In genomic region chr11:68965845-68966244, GRCm38 (mm10) we compare ENCODE assay signal across 10 mouse cellular contexts. TPM values are rescaled to one million over a fixed set of nuclear protein-coding genes. Genes with fewer than 3 reads are reported as not detected.
DNase-seq lines count a peak whose midpoint lies in the region; ATAC-seq and TF ChIP-seq lines count a peak whose summit lies in the region.
"Had no signal": no experiment of that assay in that cellular context is flagged by ENCODE, and none has a peak within 500 bp of the region (broad histone marks: within the 10 kb centered on the region; RNA-seq: fewer than 3 reads in every experiment).

No protein-coding gene starts in this region.

- WGBS in forebrain, embryonic 11.5 days = 31% methylated on average over 3 of the region's 3 CpGs
- WGBS in forebrain, embryonic 16.5 days = 24% methylated on average over 3 of the region's 3 CpGs
- 39% methylated on average over 3 of the region's 3 CpGs for WGBS in liver, adult 2 months
- WGBS in liver, embryonic 12.5 days (ENCODE audit: insufficient replicate concordance) = 24% methylated on average over 3 of the region's 3 CpGs
- 35% methylated on average over 3 of the region's 3 CpGs for WGBS in midbrain, postnatal 0 days

- no peak overlapping the region for H3K9ac ChIP-seq in forebrain, embryonic 11.5 days (ENCODE audit: low read length)
- H3K9ac ChIP-seq in forebrain, embryonic 16.5 days (replicated peaks; ENCODE audit: low read depth, low read length) = no peak overlapping the region
- H3K9ac ChIP-seq in liver, adult 2 months (ENCODE audit: low read depth, low read length) = no peak overlapping the region
- H3K9ac ChIP-seq in liver, embryonic 12.5 days = no peak overlapping the region
- no peak overlapping the region for H3K9ac ChIP-seq in midbrain, postnatal 0 days (replicated peaks; ENCODE audit: low read length, poor library complexity, severe bottlenecking)

- H3K36me3 ChIP-seq in forebrain, embryonic 11.5 days (ENCODE audit: control insufficient read depth, insufficient read depth, low read length) = no peaks in the 10 kb centered on the region
- H3K36me3 ChIP-seq in forebrain, embryonic 16.5 days (ENCODE audit: control insufficient read depth, insufficient read depth) = no peaks in the 10 kb centered on the region
- no peaks in the 10 kb centered on the region for H3K36me3 ChIP-seq in liver, adult 2 months (ENCODE audit: control insufficient read depth, insufficient read depth, low read length)
- no peaks in the 10 kb centered on the region for H3K36me3 ChIP-seq in liver, embryonic 12.5 days
- H3K36me3 ChIP-seq in midbrain, postnatal 0 days (ENCODE audit: insufficient read depth, low read length) = no peaks in the 10 kb centered on the region

- H3K9me3 ChIP-seq in forebrain, embryonic 11.5 days (ENCODE audit: control insufficient read depth, low read length) = no peaks in the 10 kb centered on the region
- no peaks in the 10 kb centered on the region for H3K9me3 ChIP-seq in forebrain, embryonic 16.5 days (ENCODE audit: control insufficient read depth, low read length)
- no peaks in the 10 kb centered on the region for H3K9me3 ChIP-seq in liver, embryonic 12.5 days (replicated peaks)
- H3K9me3 ChIP-seq in midbrain, postnatal 0 days (ENCODE audit: low read length) = no peaks in the 10 kb centered on the region

- H3K4me2 ChIP-seq in forebrain, embryonic 11.5 days (ENCODE audit: low read depth, low read length, severe bottlenecking) = no peak overlapping the region
- no peak overlapping the region for H3K4me2 ChIP-seq in forebrain, embryonic 16.5 days (ENCODE audit: low read length)
- H3K4me2 ChIP-seq in liver, embryonic 12.5 days = no peak overlapping the region
- no peak overlapping the region for H3K4me2 ChIP-seq in midbrain, postnatal 0 days (ENCODE audit: low read depth, low read length, poor library complexity, severe bottlenecking)

- no peak overlapping the region for H3K4me3 ChIP-seq in forebrain, embryonic 11.5 days (ENCODE audit: low read depth, low read length)
- no peak overlapping the region for H3K4me3 ChIP-seq in forebrain, embryonic 16.5 days (replicated peaks; ENCODE audit: low read length)
- no peak overlapping the region for H3K4me3 ChIP-seq in liver, adult 2 months (ENCODE audit: insufficient read depth, low read depth, low read length)
- H3K4me3 ChIP-seq in liver, embryonic 12.5 days = no peak overlapping the region
- H3K4me3 ChIP-seq in midbrain, postnatal 0 days (ENCODE audit: low read depth, low read length) = no peak overlapping the region

- H3K27me3 ChIP-seq in forebrain, embryonic 11.5 days (ENCODE audit: control insufficient read depth, insufficient read depth, low read length) = 0 out of 2 replicates have a peak, but pooled peaks cover 2% of the 10 kb centered on the region
- H3K27me3 ChIP-seq in forebrain, embryonic 16.5 days (replicated peaks; ENCODE audit: control insufficient read depth, insufficient read depth, low read length) = no peaks in the 10 kb centered on the region
- H3K27me3 ChIP-seq in liver, adult 2 months (ENCODE audit: control insufficient read depth, insufficient read depth, low read length) = no peaks in the 10 kb centered on the region
- H3K27me3 ChIP-seq in liver, embryonic 12.5 days (replicated peaks) = peaks cover 5% of the 10 kb centered on the region; the same call in 1 of the 2 replicates
- no peaks in the 10 kb centered on the region for H3K27me3 ChIP-seq in midbrain, postnatal 0 days (ENCODE audit: insufficient read depth, low read length)

- no peak overlapping the region for H3K27ac ChIP-seq in forebrain, embryonic 11.5 days (ENCODE audit: low read depth, low read length)
- no peak overlapping the region for H3K27ac ChIP-seq in forebrain, embryonic 16.5 days (ENCODE audit: low read length)
- H3K27ac ChIP-seq in liver, adult 2 months (replicated peaks; ENCODE audit: insufficient read depth, low read depth, low read length) = no peak overlapping the region
- no peak overlapping the region for H3K27ac ChIP-seq in liver, embryonic 12.5 days
- no peak overlapping the region for H3K27ac ChIP-seq in midbrain, postnatal 0 days (ENCODE audit: low read depth, low read length)

- TF ChIP-seq CTCF in liver, adult 2 months (IDR thresholded peaks at IDR 0.05; ENCODE audit: low read depth, low read length) = no peak
- peak; percentile 16; the same call in 1 of the 2 replicates for TF ChIP-seq CTCF in brain, embryonic 14.5 days (IDR thresholded peaks at IDR 0.05; ENCODE audit: borderline replicate concordance, extremely low read depth, insufficient read depth, insufficient read length)
- TF ChIP-seq CTCF in midbrain, postnatal 0 days (IDR thresholded peaks at IDR 0.05) = peak; percentile 76

- no peak for ATAC-seq in forebrain, embryonic 11.5 days (replicated peaks; ENCODE audit: low FRiP score)
- ATAC-seq in forebrain, embryonic 16.5 days = no peak
- no peak for ATAC-seq in liver, embryonic 12.5 days
- no peak for ATAC-seq in midbrain, postnatal 0 days (ENCODE audit: low FRiP score)
- no peak for ATAC-seq in erythroblast, adult 5-6 weeks (replicated peaks; ENCODE audit: low FRiP score, poor library complexity, severe bottlenecking)

- TF ChIP-seq POLR2A in liver, adult 2 months (IDR thresholded peaks at IDR 0.05; ENCODE audit: extremely low read depth, insufficient read depth, low read length) = no peak
- no peak for TF ChIP-seq POLR2A in brain, embryonic 14.5 days (IDR thresholded peaks at IDR 0.05; ENCODE audit: borderline replicate concordance, extremely low read depth, insufficient read depth, insufficient read length, poor library complexity, severe bottlenecking)

- no peaks in the 10 kb centered on the region for H3K4me1 ChIP-seq in forebrain, embryonic 11.5 days (replicated peaks; ENCODE audit: control insufficient read depth, insufficient read depth, low read length)
- H3K4me1 ChIP-seq in forebrain, embryonic 16.5 days (replicated peaks; ENCODE audit: control insufficient read depth, insufficient read depth, low read length) = peaks cover 9% of the 10 kb centered on the region
- H3K4me1 ChIP-seq in liver, adult 2 months (ENCODE audit: control insufficient read depth, insufficient read depth, low read length) = peaks cover 2% of the 10 kb centered on the region; the same call in 1 of the 2 replicates
- H3K4me1 ChIP-seq in liver, embryonic 12.5 days = peaks cover 34% of the 10 kb centered on the region
- H3K4me1 ChIP-seq in midbrain, postnatal 0 days (ENCODE audit: insufficient read depth, low read length) = 0 out of 2 replicates have a peak, but pooled peaks cover 9% of the 10 kb centered on the region

- DNase-seq in forebrain, embryonic 11.5 days (ENCODE audit: low spot score) = peak; percentile 75
- DNase-seq in liver, adult 2 months (ENCODE audit: extremely low read depth, low read depth, low spot score) = peak; percentile 40
- peak; percentile 68 for DNase-seq in brain, embryonic 14.5 days (ENCODE audit: low read depth)
- peak; percentile 69 for DNase-seq in heart, postnatal 4 days
- DNase-seq in midbrain, postnatal 0 days (ENCODE audit: low spot score) = peak; percentile 67

- H3K79me2 ChIP-seq in liver, adult 2 months (ENCODE audit: control insufficient read depth, insufficient read depth, low read length) = no peaks in the 10 kb centered on the region

RNA-seq across cellular contexts. Expression of gene Slc25a35, which starts 2.1 kb away (rescaled TPM):
- polyA plus RNA-seq in forebrain, embryonic 11.5 days (2014; fragmentation: Nextera tagmentation; extraction: Ambion mirVana) = 1.6 and 2.4 TPM in 2 replicates
- polyA plus RNA-seq in forebrain, embryonic 16.5 days (2015; fragmentation: Nextera tagmentation; extraction: Ambion mirVana) = 0.86 and 1.0 TPM in 2 replicates
- 0.28 and 0.81 TPM in 2 replicates for total RNA-seq in liver, adult 2 months (2014; rRNA removed)
- 2.4 and 2.5 TPM in 2 replicates for polyA plus RNA-seq in liver, adult 2 months (2012; rRNA removed)
- polyA plus RNA-seq in liver, embryonic 12.5 days (2016; fragmentation: Nextera tagmentation; extraction: Ambion mirVana) = 0.87 and 0.90 TPM in 2 replicates
- polyA plus RNA-seq in brain, embryonic 14.5 days (2012; rRNA removed) = 3.0 and 4.6 TPM in 2 replicates
- total RNA-seq in heart, postnatal 4 days (2021) = 1 to 10 TPM in 1 of 2 experiments, under 1 TPM in 1; 0.91 to 1.4 TPM
- 0.93 and 1.4 TPM in 2 replicates for total RNA-seq in midbrain, postnatal 0 days (2014; rRNA removed)
- 1.5 and 2.0 TPM in 2 replicates for polyA plus RNA-seq in midbrain, postnatal 0 days (2015; fragmentation: Nextera tagmentation; extraction: Ambion mirVana)
- 0.84 and 8.3 TPM in 2 replicates for total RNA-seq in erythroblast, adult 5-6 weeks (2015; ENCODE audit: low replicate concordance)
- total RNA-seq in erythroblast, adult 5-6 weeks (2017; ENCODE audit: low replicate concordance) = 0.94 TPM in 1 of 2 replicates, not detected in the other

RNA-seq across cellular contexts. Expression of gene Arhgef15, which starts 8.6 kb away (rescaled TPM):
- 5.2 and 6.1 TPM in 2 replicates for polyA plus RNA-seq in forebrain, embryonic 11.5 days (2014; fragmentation: Nextera tagmentation; extraction: Ambion mirVana)
- polyA plus RNA-seq in forebrain, embryonic 16.5 days (2015; fragmentation: Nextera tagmentation; extraction: Ambion mirVana) = 8.2 and 12.8 TPM in 2 replicates
- 2.4 and 3.2 TPM in 2 replicates for total RNA-seq in liver, adult 2 months (2014; rRNA removed)
- polyA plus RNA-seq in liver, adult 2 months (2012; rRNA removed) = 11.7 and 14.8 TPM in 2 replicates
- 2.9 and 3.0 TPM in 2 replicates for polyA plus RNA-seq in liver, embryonic 12.5 days (2016; fragmentation: Nextera tagmentation; extraction: Ambion mirVana)
- polyA plus RNA-seq in brain, embryonic 14.5 days (2012; rRNA removed) = 38.6 and 40.1 TPM in 2 replicates
- total RNA-seq in heart, postnatal 4 days (2021) = 10 to 100 TPM; 32.1 to 36.8 TPM
- 23.3 and 50.8 TPM in 2 replicates for total RNA-seq in midbrain, postnatal 0 days (2014; rRNA removed)
- polyA plus RNA-seq in midbrain, postnatal 0 days (2015; fragmentation: Nextera tagmentation; extraction: Ambion mirVana) = 27.6 and 34.3 TPM in 2 replicates
- not detected in 2 replicates for total RNA-seq in erythroblast, adult 5-6 weeks (2015; ENCODE audit: low replicate concordance)
- total RNA-seq in erythroblast, adult 5-6 weeks (2017; ENCODE audit: low replicate concordance) = not detected in 2 replicates

RNA-seq across cellular contexts. Expression of gene Rangrf, which starts 9.1 kb away (rescaled TPM):
- polyA plus RNA-seq in forebrain, embryonic 11.5 days (2014; fragmentation: Nextera tagmentation; extraction: Ambion mirVana) = 64.8 and 67.8 TPM in 2 replicates
- 28.9 and 34.5 TPM in 2 replicates for polyA plus RNA-seq in forebrain, embryonic 16.5 days (2015; fragmentation: Nextera tagmentation; extraction: Ambion mirVana)
- 3.1 and 6.8 TPM in 2 replicates for total RNA-seq in liver, adult 2 months (2014; rRNA removed)
- 5.5 and 6.1 TPM in 2 replicates for polyA plus RNA-seq in liver, adult 2 months (2012; rRNA removed)
- 54.7 and 61.0 TPM in 2 replicates for polyA plus RNA-seq in liver, embryonic 12.5 days (2016; fragmentation: Nextera tagmentation; extraction: Ambion mirVana)
- 24.1 and 33.6 TPM in 2 replicates for polyA plus RNA-seq in brain, embryonic 14.5 days (2012; rRNA removed)
- total RNA-seq in heart, postnatal 4 days (2021) = 10 to 100 TPM; 41.0 to 44.7 TPM
- 12.0 and 25.0 TPM in 2 replicates for total RNA-seq in midbrain, postnatal 0 days (2014; rRNA removed)
- polyA plus RNA-seq in midbrain, postnatal 0 days (2015; fragmentation: Nextera tagmentation; extraction: Ambion mirVana) = 18.9 and 20.2 TPM in 2 replicates
- total RNA-seq in erythroblast, adult 5-6 weeks (2015; ENCODE audit: low replicate concordance) = 11.5 and 18.8 TPM in 2 replicates
- total RNA-seq in erythroblast, adult 5-6 weeks (2017; ENCODE audit: low replicate concordance) = 5.0 and 16.0 TPM in 2 replicates

RNA-seq across cellular contexts. Expression of gene Odf4, which starts 39.0 kb away (rescaled TPM):
- not detected in 2 replicates for polyA plus RNA-seq in forebrain, embryonic 11.5 days (2014; fragmentation: Nextera tagmentation; extraction: Ambion mirVana)
- 0.35 TPM in 1 of 2 replicates, not detected in the other for polyA plus RNA-seq in forebrain, embryonic 16.5 days (2015; fragmentation: Nextera tagmentation; extraction: Ambion mirVana)
- total RNA-seq in liver, adult 2 months (2014; rRNA removed) = not detected in 2 replicates
- polyA plus RNA-seq in liver, adult 2 months (2012; rRNA removed) = not detected in 2 replicates
- not detected in 2 replicates for polyA plus RNA-seq in liver, embryonic 12.5 days (2016; fragmentation: Nextera tagmentation; extraction: Ambion mirVana)
- polyA plus RNA-seq in brain, embryonic 14.5 days (2012; rRNA removed) = 3.6 and 4.1 TPM in 2 replicates
- not detected for total RNA-seq in heart, postnatal 4 days (2021)
- 1.5 and 4.3 TPM in 2 replicates for total RNA-seq in midbrain, postnatal 0 days (2014; rRNA removed)
- 0.52 and 2.2 TPM in 2 replicates for polyA plus RNA-seq in midbrain, postnatal 0 days (2015; fragmentation: Nextera tagmentation; extraction: Ambion mirVana)
- not detected in 2 replicates for total RNA-seq in erythroblast, adult 5-6 weeks (2015; ENCODE audit: low replicate concordance)
- total RNA-seq in erythroblast, adult 5-6 weeks (2017; ENCODE audit: low replicate concordance) = not detected in 2 replicates
- total RNA-seq: hematopoietic stem cell, adult 5-6 weeks had no signal
- polyA plus RNA-seq: neural tube, embryonic 11.5 days had no signal

RNA-seq across cellular contexts. Expression of gene Pfas, which starts 42.4 kb away (rescaled TPM):
- 48.2 and 55.8 TPM in 2 replicates for polyA plus RNA-seq in forebrain, embryonic 11.5 days (2014; fragmentation: Nextera tagmentation; extraction: Ambion mirVana)
- polyA plus RNA-seq in forebrain, embryonic 16.5 days (2015; fragmentation: Nextera tagmentation; extraction: Ambion mirVana) = 21.7 and 24.7 TPM in 2 replicates
- total RNA-seq in liver, adult 2 months (2014; rRNA removed) = 7.0 and 9.4 TPM in 2 replicates
- polyA plus RNA-seq in liver, adult 2 months (2012; rRNA removed) = 4.9 and 5.0 TPM in 2 replicates
- 42.2 and 44.4 TPM in 2 replicates for polyA plus RNA-seq in liver, embryonic 12.5 days (2016; fragmentation: Nextera tagmentation; extraction: Ambion mirVana)
- 25.8 and 27.6 TPM in 2 replicates for polyA plus RNA-seq in brain, embryonic 14.5 days (2012; rRNA removed)
- total RNA-seq in heart, postnatal 4 days (2021) = 10 to 100 TPM; 14.3 to 14.5 TPM
- 28.3 and 28.7 TPM in 2 replicates for total RNA-seq in midbrain, postnatal 0 days (2014; rRNA removed)
- 13.9 and 14.1 TPM in 2 replicates for polyA plus RNA-seq in midbrain, postnatal 0 days (2015; fragmentation: Nextera tagmentation; extraction: Ambion mirVana)
- total RNA-seq in erythroblast, adult 5-6 weeks (2015; ENCODE audit: low replicate concordance) = 19.6 and 51.7 TPM in 2 replicates
- 18.3 and 36.7 TPM in 2 replicates for total RNA-seq in erythroblast, adult 5-6 weeks (2017; ENCODE audit: low replicate concordance)
